Mouse (Mus musculus) megakaryocyte, embryonic 14.5 days (primary cell): Measurements from ENCODE around the gene Nkrf.

Experiments used
- FLI1 ChIP-seq: IDR thresholded peaks from 2 replicates; pipeline ENCODE4 v1.6.1; 2012; ENCODE audit warnings: low read length, inconsistent platforms, mixed read lengths
- GATA1 ChIP-seq: IDR thresholded peaks from 3 replicates; pipeline ENCODE4 v1.6.1; 2012; ENCODE audit warnings: mixed read lengths, low read length, inconsistent platforms, borderline replicate concordance

GRCm38 (mm10) chrX:36902321-36903114, at the start of gene Nkrf:
- TF ChIP-seq FLI1 = no peak
- TF ChIP-seq GATA1 = no peak
